Mouse (Mus musculus) adrenal gland (tissue): Measurements from ENCODE around the gene Muc1.

Experiments used
- intact Hi-C: fragments of 180-260 bp; cut with DNase I; formaldehyde crosslinking; loops from one replicate; pipeline ENCODE4 v1.15.1; 2025
- long read RNA-seq, 2 experiments: library from polyadenylated mRNA; unstranded; transcript quantifications; one replicate each; pipeline ENCODE4 v2.0.0; 2020; ENCODE audit warnings: borderline replicate concordance in 1 of 2; ENCODE audit not compliant: insufficient replicate concordance in 1 of 2

Muc1 gene
- long read RNA-seq, experiment 1, result 0 reads
- long read RNA-seq, experiment 2, result 0 reads

DNA sequence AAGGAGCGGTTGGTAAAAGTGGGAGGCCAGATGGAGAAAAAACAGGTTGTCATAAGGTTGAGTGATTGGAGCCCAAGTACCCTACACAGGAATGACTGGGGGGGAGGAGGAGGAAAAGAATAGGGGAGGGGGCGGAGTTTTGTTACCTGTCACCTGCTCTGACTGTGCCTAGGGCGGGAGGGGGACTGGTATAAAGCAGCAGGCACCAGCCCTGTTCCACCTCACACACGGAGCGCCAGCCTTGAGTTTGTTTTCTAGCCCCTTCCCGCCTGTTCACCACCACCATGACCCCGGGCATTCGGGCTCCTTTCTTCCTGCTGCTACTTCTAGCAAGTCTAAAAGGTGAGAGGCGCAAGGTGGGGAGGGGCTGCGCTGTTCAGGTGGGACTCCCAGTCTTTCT, at the start of gene Muc1:
Muc1 (plus strand) TSS at position 222 of the 400 bp plus-strand sequence.
- intact Hi-C loops, result no loop called here

DNA sequence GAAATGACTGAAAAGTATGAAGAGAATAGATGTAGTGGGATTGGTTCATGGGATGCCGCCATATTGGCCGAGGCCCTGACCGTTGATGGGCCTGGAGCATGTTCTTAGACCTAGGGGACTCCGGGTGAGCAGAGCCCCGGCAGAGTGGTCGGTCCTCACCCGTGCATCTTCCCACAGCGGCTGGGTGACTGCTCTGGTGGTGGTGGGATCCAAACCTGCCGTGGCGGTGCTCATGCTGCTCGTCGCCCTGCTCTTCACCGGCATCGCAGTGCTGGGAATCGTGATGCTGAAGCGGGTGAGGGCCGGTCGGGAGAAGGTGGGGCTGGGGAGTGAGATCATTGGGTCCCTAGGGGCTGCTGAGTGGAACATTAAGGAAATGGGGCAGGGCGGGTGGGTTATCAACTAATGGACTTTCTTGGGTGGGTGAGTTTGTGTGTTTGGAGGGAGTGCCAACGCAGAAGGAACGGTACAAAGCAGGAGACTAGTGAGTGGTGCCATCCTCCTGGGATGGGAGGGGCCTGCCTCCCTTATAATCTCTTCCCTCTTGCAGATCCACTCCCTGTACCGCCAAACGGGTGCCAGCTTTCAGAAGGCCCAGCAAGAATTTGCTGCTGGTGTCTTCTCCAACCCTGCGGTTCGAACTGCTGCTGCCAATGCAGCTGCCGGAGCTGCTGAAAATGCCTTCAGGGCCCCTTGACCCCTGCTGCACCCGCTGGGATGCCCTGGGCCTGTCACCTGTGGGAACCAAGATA, 46.9 kb upstream of the Muc1 start:
- intact Hi-C loops, result no loop called here

DNA sequence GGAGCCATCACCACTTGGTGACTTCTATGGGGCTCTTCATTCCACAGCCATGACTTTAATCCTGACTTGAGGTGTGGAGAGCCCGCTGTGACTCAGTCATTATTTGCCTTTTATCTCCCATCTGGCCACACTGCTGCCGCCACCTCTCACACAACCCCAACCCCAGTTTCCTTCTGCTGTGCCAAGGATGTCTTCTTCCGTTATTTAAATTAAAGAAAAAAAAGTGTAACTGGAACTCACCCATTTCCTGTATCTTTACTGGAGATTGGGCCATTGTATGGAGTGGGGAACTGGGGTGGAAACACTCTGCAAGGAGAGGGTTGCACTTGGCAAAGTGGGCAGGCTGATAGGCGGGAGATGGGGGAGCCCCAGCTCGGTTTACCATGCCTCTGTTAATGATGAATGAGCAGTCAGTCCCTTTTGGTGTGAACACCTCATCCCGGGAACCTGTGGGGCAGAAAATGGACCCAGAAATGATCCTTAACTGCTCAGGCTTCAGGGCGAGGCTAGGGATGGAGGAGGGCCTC, 46.3 kb upstream of the Muc1 start:
- intact Hi-C loops, result no loop called here

DNA sequence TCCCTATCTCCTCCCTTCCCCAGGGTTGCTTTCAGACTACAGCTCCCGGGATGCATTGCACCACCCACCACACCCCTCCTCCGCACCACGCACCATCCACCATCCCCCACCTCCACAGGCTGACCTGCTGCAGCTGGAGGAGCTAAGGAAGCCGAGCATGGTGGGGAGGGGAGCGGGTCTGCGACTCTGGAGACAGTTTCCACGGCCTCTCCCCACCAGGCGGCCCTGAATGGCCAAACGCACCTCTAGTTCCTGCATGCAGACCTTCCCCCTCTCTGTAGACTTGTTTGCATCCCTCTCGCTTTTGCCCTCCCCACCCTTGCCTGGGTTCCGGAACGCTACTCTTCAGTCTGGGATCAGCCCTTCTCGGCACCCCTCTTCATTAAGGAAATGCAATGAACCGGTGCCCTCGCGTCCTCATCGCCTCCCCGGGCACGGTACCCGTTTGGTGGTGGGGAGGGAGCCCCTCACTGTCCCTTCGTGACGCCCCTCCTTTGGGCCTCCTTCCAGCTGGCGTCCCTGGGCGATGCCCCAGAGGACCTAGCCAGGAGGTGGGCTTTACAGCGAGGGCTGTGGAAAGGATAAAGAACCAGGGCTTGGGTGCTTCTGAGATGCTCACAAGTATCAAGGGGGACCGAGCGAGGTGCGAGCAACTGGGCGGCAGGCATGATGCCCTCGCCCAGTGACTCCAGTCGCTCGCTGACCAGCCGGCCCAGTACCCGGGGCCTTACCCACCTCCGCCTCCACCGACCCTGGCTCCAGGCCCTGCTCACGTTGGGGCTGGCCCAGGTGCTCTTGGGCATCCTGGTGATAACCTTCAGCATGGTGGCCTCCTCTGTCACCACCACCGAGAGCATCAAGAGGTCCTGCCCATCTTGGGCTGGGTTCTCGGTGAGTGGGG, 45.5 kb upstream of the Muc1 start, which contains the start of gene Fam189b:
Fam189b (plus strand) TSS at position 86 of the 901 bp plus-strand sequence.
- intact Hi-C loops, result no loop called here

DNA sequence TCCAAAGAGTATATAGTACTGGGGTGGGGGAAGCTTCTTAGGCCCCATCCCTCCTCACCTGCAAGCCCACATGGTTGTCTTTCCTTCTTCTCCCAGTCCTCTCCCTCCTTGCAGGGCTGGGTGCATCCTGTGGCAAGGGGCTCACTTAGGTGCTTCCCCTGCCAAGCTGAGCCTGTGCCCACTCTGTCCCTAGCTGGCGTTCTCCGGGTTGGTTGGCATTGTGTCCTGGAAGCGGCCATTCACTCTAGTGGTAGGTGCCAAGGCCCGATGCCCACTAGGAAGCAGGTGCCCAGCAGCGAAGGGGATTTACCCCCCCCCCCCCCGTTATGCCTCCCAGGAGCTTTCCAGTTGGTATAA, 44.9 kb upstream of the Muc1 start:
- intact Hi-C loops, result no loop called here

DNA sequence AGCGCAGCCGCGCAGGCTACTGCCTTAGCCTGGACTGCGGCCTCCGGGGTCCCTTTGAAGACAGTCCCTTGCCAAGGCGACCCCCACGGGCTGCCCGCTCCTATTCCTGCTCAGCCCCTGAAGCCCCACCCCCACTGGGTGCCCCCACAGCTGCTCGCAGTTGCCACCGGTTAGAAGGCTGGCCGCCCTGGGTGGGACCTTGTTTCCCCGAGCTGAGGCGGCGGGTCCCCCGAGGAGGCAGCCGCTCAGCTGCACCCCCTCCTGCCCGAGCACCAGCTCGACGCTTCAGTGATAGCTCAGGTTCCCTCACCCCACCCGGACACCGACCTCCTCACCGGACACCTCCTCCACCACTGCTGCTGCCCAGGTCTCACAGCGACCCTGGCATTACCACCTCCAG, 41.7 kb upstream of the Muc1 start:
- intact Hi-C loops, result no loop called here

DNA sequence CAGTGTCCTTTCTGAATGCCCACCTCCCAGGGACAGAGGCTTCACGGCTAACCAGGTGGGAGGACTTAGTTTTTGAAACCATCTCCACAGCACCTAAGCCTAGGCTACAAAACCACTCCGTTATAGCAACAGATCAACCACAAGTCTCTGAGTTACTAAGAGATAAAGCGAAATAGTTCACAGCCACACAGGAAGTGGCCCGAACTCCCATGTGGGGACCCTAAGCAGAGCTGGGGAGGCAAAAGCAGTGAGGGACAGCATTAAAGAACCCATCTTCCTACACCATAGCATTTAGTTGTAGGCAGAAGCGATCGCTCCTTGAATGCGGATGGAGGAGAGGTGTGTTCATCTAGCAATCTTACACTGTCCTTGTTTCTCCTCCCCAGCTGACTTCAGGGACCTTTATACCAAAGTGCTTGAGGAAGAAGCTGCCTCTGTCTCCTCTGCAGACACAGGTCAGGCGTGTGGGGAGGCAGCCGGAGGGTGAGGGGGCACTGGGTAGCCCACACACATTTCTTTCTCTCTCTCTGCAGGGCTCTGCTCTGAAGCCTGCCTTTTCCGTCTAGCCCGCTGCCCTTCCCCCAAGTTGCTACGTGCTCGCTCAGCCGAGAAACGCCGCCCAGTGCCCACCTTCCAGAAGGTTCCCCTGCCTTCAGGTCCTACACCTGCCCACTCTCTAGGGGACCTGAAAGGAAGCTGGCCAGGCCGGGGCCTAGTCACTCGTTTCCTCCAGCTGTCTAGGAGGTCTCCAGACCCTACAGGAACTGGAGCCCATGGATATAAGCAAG, 41.0 kb upstream of the Muc1 start:
- intact Hi-C loops, result no loop called here

DNA sequence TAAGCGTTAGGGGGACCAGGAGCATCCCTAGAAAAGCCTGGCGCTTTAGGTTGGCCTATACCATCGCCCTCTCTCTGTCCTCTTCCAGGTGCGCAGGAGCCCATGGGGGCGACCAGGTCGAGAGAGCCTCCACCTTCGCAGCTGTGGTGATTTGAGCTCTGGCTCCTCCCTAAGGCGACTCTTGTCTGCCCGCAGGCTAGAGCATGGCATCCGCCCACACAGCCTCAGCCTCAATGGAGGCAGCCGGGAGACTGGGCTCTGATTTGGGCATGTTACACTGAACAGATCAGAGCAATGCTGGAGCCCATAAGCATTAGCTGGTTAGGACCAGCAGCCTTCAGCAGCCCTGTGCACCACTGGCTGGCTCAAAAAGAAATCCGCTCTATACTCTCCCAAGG, 40.4 kb upstream of the Muc1 start:
- intact Hi-C loops, result no loop called here

DNA sequence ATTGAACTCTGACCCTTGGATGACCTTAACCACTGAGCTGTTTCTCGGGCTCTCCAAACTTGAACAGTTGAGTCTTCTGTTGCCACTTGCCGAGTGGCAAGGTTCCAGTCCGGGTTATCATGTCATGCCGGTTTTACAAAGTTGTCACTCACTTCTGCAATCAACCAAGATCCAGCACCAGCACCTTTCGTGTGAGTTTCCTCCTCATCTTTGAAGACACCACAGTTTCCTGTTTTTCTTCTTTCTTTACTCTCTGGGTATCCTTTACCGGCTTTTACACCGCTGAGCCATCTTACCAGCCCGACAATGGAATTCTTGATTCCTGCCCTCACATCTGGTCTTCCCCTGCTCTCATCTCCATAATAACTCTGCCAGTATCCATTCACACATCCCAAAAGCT, 38.4 kb upstream of the Muc1 start:
- intact Hi-C loops, result no loop called here

DNA sequence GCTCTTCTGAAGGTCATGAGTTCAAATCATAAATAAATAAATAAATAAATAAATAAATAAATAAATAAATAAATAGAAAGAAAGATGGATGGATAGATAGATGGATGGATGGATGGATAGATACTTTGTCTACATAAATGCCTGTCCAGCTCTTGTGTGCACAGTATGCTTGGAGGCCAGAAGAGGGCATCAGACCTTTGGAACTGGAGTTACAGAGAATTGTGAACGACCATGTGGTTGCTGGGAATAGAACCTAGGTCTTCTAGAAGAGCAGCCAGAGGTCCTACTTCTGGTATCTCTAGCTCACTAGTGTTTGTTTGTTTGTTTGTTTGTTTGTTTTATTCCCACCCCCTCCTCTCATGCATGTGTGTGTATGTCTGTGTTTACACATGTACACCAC, 35.5 kb upstream of the Muc1 start:
- intact Hi-C loops, result no loop called here

DNA sequence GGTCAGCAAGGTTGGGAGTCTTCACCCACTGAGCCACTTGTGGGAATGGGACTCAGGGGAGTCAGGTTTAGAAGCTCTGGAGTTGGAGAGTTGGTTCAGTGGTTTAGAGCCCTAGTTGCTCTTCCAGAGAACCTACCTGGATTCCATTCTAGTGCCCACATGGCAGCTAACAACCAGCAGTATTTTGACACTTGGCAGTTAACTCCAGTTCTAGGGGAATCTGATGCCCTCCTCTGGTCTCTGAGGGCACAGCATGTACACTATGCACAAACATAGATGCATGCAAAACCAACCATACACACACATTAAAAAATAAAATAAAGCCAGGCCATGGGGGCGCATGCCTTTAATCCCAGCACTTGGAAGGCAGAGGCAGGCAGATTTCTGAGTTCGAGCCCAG, 35.0 kb upstream of the Muc1 start:
- intact Hi-C loops, result no loop called here

DNA sequence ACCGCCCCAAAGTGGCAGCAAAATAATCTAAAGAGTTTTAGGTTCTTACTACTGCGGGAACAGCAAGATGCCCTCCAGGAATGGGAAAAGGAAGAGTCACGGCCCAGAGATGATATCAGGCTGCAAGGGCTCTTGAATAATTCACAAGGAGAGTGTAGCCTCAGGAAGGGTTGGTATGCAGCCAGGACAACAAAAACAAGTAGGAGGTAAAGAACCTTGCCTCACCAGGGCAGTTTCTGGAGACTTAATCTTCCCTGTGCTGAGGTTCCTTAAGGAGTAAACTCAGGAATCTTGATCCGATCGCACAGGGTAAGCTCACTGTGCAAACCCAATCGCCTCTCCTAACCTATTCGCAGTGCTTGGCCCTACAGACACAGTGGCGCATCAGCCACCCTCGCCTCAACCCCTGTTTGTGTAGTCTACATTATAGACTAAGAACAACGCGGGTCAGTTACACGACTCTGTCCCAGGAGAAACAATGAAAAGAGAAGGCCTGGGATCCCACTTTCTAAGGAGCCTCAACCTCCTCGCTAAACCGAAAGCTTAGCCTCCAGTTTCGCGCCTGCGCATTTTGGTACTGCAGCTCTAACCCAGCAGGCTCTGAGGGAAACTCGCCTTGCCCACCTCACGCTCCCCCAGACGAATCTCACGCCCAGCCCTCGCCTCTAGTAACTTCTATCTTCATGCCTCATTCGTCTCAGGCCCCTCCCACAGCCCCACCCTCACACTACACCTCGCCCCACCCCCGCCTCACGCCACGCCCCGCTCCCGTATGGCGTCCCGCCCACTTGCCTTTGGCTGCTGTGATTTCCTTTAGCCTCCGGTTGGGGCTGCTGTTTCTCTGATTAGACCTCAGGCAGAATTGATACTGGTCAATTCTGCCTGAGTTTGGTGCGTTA, 32.6 kb upstream of the Muc1 start:
- intact Hi-C loops, result no loop called here

DNA sequence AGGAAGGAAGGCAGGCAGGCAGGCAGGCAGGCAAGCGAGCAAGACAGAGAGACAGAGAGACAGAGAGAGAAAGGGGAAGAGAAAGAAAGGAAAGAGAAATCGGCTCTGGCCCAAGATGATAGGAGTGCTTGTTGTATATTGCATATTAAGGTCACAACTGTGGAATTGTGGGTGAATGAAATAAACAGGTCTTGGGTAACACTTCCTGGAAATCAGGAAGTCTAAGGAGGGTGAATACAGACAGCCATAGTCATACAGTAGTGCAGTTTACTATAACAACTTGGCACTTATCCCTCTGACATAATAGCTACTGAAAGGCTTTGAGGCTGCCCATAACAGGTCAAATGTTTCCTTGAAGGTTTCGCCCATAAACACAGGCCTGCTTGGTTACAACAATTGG, 29.0 kb upstream of the Muc1 start:
- intact Hi-C loops, result loop anchor here (2.0 kb wide), 1 partner anchor 13 kb away; no protein-coding TSS in a partner anchor

DNA sequence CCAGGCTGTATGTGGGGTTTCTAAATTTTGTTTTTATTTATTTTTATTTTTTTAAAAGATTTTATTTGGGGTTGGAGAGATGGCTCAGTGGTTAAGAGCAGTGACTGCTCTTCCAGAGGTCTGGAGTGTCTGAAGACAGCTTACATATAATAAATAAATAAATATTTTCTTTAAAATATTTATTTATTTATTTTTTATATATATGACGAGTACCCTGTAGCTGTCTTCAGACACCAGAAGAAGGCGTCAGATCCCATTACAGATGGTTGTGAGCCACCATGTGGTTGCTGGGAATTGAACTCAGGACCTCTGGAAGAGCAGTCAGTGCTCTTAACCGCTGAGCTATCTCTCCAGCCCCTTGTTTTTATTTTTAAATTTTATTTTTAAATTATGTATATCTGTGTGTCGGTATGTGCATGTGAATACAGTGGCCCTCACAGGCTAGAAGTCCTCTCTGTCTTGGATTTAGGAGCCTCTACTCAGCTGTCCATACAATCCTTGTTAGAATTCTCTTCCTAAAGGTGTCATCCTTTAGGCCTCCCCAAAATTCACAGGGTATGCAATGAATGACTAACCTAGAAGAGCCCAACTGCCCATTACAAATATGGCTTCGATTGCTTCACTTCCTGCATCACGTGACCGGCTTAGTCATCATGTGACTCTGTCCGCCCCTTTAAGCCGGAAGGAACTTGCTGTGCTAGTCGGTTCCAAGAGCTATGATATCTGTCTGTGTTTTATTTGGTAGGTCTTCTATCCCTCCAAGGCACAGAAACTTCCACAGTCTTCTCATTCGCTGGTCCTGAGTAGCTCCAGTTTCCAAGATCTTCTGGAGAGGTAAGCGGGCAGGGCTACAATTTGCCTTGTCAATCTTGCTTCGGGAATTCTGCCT, 26.4 kb upstream of the Muc1 start, which contains the start of gene Gba:
Gba (plus strand) TSS at position 676 of the 889 bp plus-strand sequence.
- intact Hi-C loops, result no loop called here

DNA sequence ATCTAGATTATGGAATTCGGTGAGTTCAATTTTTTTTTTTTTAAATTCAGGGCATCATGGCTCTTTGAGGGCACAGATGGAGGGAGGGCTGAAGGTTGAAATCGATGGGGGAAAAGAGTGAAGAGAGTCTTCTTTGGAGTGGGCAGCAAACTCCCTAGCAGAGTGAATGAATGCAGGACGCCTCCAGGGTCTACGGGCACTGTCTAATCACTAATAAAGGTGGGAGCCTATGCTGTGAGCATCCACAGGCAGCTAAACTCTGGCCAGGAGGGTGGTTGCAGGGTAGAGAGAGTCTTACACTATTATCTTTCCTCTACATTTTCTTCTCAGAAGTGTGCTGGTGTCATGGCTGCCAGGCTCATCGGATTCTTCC, 25.7 kb upstream of the Muc1 start:
- intact Hi-C loops, result no loop called here

DNA sequence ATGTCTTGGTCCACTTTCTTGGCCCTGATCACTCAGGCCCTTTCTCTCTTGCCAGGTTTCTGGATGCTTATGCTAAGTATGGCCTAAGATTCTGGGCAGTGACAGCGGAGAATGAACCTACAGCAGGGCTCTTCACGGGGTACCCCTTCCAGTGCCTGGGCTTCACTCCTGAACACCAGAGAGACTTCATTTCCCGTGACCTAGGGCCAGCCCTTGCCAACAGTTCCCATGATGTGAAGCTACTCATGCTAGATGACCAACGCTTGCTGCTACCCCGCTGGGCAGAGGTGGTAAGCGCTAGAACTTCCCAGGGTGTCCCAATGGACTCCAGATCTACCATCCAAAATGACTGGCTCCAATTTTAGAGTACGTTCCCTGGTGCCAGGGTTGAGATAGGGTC, 22.8 kb upstream of the Muc1 start:
- intact Hi-C loops, result no loop called here

DNA sequence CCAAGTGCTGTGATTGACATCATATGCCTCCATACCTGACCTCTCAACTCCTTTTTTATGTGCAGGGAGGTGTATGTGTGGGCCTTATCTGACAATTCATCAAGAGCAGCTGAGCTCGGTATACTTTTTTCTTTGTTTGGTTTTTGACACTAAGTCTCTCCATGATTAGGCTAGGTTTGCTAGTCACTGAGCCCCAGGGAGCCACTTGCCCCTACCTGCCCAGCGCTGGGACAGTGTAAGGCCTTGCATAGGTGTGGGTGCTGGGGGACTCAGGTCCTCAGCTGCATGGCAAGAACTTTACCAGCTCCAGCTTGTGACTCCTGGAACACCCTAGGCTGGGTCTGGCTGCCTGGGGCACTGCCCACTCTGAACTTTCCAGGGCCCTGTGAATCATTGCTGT, 22.2 kb upstream of the Muc1 start:
- intact Hi-C loops, result no loop called here

DNA sequence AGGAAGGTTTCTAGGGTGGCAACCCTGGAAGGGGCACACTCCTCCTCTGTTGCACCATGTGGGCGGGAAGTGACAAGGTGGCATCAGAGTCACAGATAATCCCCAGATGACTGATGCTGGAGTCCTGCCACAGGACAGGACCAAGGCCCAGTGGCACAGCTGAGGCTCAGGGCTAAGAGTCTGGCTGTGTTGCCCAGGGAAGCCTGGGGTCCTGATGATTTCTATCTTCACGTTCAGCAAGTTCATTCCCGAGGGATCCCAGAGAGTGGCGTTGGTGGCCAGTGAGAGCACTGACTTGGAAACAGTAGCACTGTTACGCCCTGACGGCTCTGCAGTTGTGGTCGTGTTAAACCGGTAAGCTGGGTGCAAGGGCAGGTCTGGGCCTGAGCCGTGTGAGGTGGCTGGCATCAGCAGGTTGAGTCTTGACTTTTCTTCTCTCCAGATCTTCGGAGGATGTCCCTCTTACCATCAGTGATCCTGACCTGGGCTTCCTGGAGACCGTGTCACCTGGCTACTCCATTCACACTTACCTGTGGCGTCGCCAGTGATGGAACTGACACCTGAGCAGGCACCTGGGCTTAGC, 20.7 kb upstream of the Muc1 start:
- intact Hi-C loops, result no loop called here

DNA sequence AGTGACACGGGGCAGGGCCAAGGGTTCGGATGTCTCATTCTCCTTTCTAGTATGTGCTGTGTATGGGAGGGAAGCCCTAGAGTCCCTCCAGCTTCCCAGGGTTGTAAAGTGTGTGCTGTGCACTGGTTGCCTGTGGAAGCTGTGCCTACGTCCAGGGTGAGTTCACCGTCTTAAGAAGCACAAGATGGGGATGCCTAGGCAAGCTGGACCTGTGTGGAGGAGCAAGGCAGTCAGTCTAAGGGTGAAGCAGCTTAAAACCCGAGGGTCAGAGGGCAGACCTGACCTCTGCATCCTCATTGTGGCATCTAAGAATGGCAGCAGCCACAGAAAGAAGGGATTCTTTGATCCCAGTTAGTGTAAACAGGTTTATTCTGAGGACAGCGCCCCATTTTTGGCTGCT, 20.1 kb upstream of the Muc1 start:
- intact Hi-C loops, result no loop called here
